Mouse (Mus musculus): ENCODE data around the gene Lsm12. TPM values are rescaled to one million over a fixed set of nuclear protein-coding genes. Genes with fewer than 3 reads are reported as not detected.

The Lsm12 gene
- 74.0 TPM for polyA plus RNA-seq (2017; shearing (Covaris generic))

GRCm38 (mm10) chr11:102184646-102185495, at the start of gene Lsm12:
Gene Lsm12 (minus strand): TSS chr11:102185296.

GRCm38 (mm10) chr11:102230006-102230741, 45.1 kb upstream of the Lsm12 start, which contains the start of gene Hdac5:
Gene Hdac5 (minus strand): TSS chr11:102230166.

GRCm38 (mm10) chr11:102189461-102190436, 4.7 kb upstream of the Lsm12 start, which contains the start of gene G6pc3:
Gene G6pc3 (plus strand): TSS chr11:102189620.

GRCm38 (mm10) chr11:102156039-102156785, 28.9 kb downstream of the Lsm12 start, which contains the start of gene Tmem101:
Gene Tmem101 (minus strand): TSS chr11:102156404.

GRCm38 (mm10) chr11:102145471-102146001, 39.6 kb downstream of the Lsm12 start, which contains the start of gene Nags:
Gene Nags (plus strand): TSS chr11:102145513.

Other genes starting within 250 kb of the Lsm12 start
- not detected for gene Sost, start 218.3 kb downstream of the Lsm12 start, polyA plus RNA-seq (2017; shearing (Covaris generic))
- not detected for gene Cfap97d1, start 201.0 kb downstream of the Lsm12 start, polyA plus RNA-seq (2017; shearing (Covaris generic))
- gene Dusp3, start 198.3 kb downstream of the Lsm12 start, polyA plus RNA-seq (2017; shearing (Covaris generic)), result 0.14 TPM
- 0.12 TPM for gene Mpp3, start 156.8 kb downstream of the Lsm12 start, polyA plus RNA-seq (2017; shearing (Covaris generic))
- not detected for gene Cd300lg, start 143.8 kb downstream of the Lsm12 start, polyA plus RNA-seq (2017; shearing (Covaris generic))
- 1.8 TPM for gene Mpp2, start 96.8 kb downstream of the Lsm12 start, polyA plus RNA-seq (2017; shearing (Covaris generic))
- gene Ppy, start 84.0 kb downstream of the Lsm12 start, polyA plus RNA-seq (2017; shearing (Covaris generic)), result not detected
- gene Pyy, start 77.5 kb downstream of the Lsm12 start, polyA plus RNA-seq (2017; shearing (Covaris generic)), result not detected
- gene Nags, start 39.8 kb downstream of the Lsm12 start, polyA plus RNA-seq (2017; shearing (Covaris generic)), result not detected
- gene Tmem101, start 28.9 kb downstream of the Lsm12 start, polyA plus RNA-seq (2017; shearing (Covaris generic)), result 8.5 TPM
- gene G6pc3, start 4.3 kb upstream of the Lsm12 start, polyA plus RNA-seq (2017; shearing (Covaris generic)), result 40.2 TPM
- 34.6 TPM for gene Hdac5, start 44.9 kb upstream of the Lsm12 start, polyA plus RNA-seq (2017; shearing (Covaris generic))
- gene BC030867, start 63.6 kb upstream of the Lsm12 start, polyA plus RNA-seq (2017; shearing (Covaris generic)), result 0.25 TPM
- not detected for gene Asb16, start 83.4 kb upstream of the Lsm12 start, polyA plus RNA-seq (2017; shearing (Covaris generic))
- 60.1 TPM for gene Tmub2, start 99.6 kb upstream of the Lsm12 start, polyA plus RNA-seq (2017; shearing (Covaris generic))
- gene Atxn7l3, start 111.3 kb upstream of the Lsm12 start, polyA plus RNA-seq (2017; shearing (Covaris generic)), result 19.2 TPM
- 138 TPM for gene Ubtf, start 134.4 kb upstream of the Lsm12 start, polyA plus RNA-seq (2017; shearing (Covaris generic))
- 0.13 TPM for gene Slc4a1, start 180.9 kb upstream of the Lsm12 start, polyA plus RNA-seq (2017; shearing (Covaris generic))
- gene Rundc3a, start 208.1 kb upstream of the Lsm12 start, polyA plus RNA-seq (2017; shearing (Covaris generic)), result 28.6 TPM
- gene Slc25a39, start 222.7 kb upstream of the Lsm12 start, polyA plus RNA-seq (2017; shearing (Covaris generic)), result 84.5 TPM
- 35.7 TPM for gene Grn, start 245.0 kb upstream of the Lsm12 start, polyA plus RNA-seq (2017; shearing (Covaris generic))